Mouse (Mus musculus): ENCODE measurements around the gene Adgrl4. TPM values are rescaled to one million over a fixed set of nuclear protein-coding genes. Genes with fewer than 3 reads are reported as not detected.

Gene Adgrl4
- total RNA-seq (2012; rRNA removed): 0.16 and 0.80 TPM in 2 replicates

DNA sequence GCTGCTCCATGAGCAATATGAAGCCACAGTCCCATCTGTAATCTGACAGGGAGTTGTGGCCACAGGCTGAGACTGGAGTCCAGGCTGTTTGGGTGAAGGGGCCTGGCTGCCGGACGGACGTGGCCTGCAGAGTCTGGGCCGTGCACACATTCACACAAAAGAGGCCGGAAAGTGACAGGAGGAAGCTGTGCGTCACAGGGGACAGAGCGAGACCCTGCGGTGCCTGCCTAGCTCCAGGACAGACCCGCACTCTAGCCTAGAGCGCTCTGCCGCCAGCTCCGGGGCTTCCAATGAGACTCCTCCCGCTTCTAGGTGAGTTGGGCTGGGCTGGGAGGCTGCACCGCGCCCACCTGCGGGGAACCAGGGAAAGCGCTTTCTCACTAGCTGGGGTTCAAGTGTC is at the start of gene Adgrl4:
Gene Adgrl4, plus strand, starts transcription at position 195 of the 400 bp plus-strand sequence.
- no peaks in the 10 kb centered on the region for H3K36me3 ChIP-seq (ENCODE audit: control insufficient read depth, insufficient read depth, low read length, poor library complexity, severe bottlenecking)
- TF ChIP-seq ZC3H11A (IDR thresholded peaks at IDR 0.05; ENCODE audit: borderline replicate concordance, low read depth, low read length) (no peak), MAFK (IDR thresholded peaks at IDR 0.05; ENCODE audit: insufficient read depth, low read depth, low read length) (no peak), CHD2 (IDR thresholded peaks at IDR 0.05; ENCODE audit: low read depth, low read length) (no peak), ZNF384 (IDR thresholded peaks at IDR 0.05; ENCODE audit: low read depth, low read length) (no peak), HCFC1 (IDR thresholded peaks at IDR 0.05; ENCODE audit: borderline replicate concordance, insufficient read depth, low read length) (no peak)
- H3K9me3 ChIP-seq (ENCODE audit: control insufficient read depth, insufficient read depth, low read depth, low read length): no peaks in the 10 kb centered on the region
- peak; percentile 19 for DNase-seq (ENCODE audit: low read depth, low spot score)
- no peaks in the 10 kb centered on the region for H3K4me1 ChIP-seq (ENCODE audit: control insufficient read depth in 2 of 2, insufficient read depth in 2 of 2, low read length in 2 of 2, poor library complexity in 1 of 2)
- no peak within 1 kb of the TSS for H3K27ac ChIP-seq (ENCODE audit: insufficient read depth, low read depth, low read length, poor library complexity, severe bottlenecking)
- in situ Hi-C loops (cut with MboI; ENCODE audit: low sequenced_read_pairs in 2 of 2, unreplicated experiment in 2 of 2): no loop called here
- H3K4me3 ChIP-seq (ENCODE audit: insufficient read depth in 1 of 2, low read depth in 1 of 2, low read length in 2 of 2, poor library complexity in 1 of 2, severe bottlenecking in 1 of 2): peak within 1 kb of the TSS; percentile 26 to 31; a peak in 2 of 4 replicates
- no peak within 1 kb of the TSS; the same call in 1 of the 2 replicates for H3K9ac ChIP-seq (ENCODE audit: insufficient read depth, low read depth, low read length, poor library complexity, severe bottlenecking)

DNA sequence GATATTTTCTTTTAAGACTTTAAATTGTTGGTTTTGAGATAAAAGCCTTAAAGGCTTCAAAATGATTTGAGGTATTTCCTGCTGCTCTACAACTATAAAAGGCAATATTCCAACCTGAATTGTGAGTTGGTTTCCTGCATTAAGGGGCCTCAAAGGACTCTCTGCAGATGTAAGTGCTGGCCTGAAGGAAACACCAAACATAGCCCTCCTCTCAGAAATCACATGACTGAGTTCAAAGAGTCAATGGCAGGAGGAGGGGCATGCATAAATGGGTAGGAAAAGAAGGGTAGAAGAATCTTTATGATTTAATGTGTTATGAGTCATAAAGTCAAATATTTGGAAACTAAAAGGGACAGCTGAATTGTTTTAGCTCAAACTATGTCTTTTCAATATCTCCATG is 46.8 kb upstream of the Adgrl4 start:
- Histone ChIP-seq H3K9ac (ENCODE audit: insufficient read depth, low read depth, low read length, poor library complexity, severe bottlenecking) (no peak overlapping the region), H3K36me3 (ENCODE audit: control insufficient read depth, insufficient read depth, low read length, poor library complexity, severe bottlenecking) (no peaks in the 10 kb centered on the region), H3K4me1 (ENCODE audit: control insufficient read depth in 2 of 2, insufficient read depth in 2 of 2, low read length in 2 of 2, poor library complexity in 1 of 2) (no peaks in the 10 kb centered on the region), H3K9me3 (ENCODE audit: control insufficient read depth, insufficient read depth, low read depth, low read length) (0 out of 2 replicates have a peak, but pooled peaks cover 1% of the 10 kb centered on the region), H3K4me3 (ENCODE audit: insufficient read depth in 1 of 2, low read depth in 1 of 2, low read length in 2 of 2, poor library complexity in 1 of 2, severe bottlenecking in 1 of 2) (no peak overlapping the region), H3K27ac (ENCODE audit: insufficient read depth, low read depth, low read length, poor library complexity, severe bottlenecking) (no peak overlapping the region)
- no peak for DNase-seq (ENCODE audit: low read depth, low spot score)
- TF ChIP-seq ZC3H11A (IDR thresholded peaks at IDR 0.05; ENCODE audit: borderline replicate concordance, low read depth, low read length): no peak
- no peak for TF ChIP-seq MAFK (IDR thresholded peaks at IDR 0.05; ENCODE audit: insufficient read depth, low read depth, low read length)
- no peak for TF ChIP-seq ZNF384 (IDR thresholded peaks at IDR 0.05; ENCODE audit: low read depth, low read length)
- no peak for TF ChIP-seq CHD2 (IDR thresholded peaks at IDR 0.05; ENCODE audit: low read depth, low read length)
- no peak for TF ChIP-seq HCFC1 (IDR thresholded peaks at IDR 0.05; ENCODE audit: borderline replicate concordance, insufficient read depth, low read length)
- in situ Hi-C loops (cut with MboI; ENCODE audit: low sequenced_read_pairs in 2 of 2, unreplicated experiment in 2 of 2): no loop called here

DNA sequence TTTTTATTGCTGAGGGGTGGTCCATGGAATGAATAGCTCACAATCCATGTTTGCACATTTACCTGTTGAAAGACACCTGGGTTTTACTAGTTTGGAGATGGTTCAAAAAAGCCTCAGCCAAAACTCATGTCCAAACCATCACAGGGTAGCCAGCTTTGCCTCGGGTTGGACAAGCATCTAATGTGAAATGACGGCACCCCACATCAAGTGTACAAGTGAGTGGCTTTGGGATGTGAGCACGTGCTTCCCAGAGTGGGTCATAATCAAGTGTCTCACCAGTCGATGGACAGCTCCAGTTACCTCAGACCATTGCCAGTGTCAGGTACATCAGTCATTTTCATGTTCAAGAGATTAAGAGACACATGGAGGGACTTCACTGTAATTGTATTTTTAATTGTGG is 44.8 kb upstream of the Adgrl4 start:
- Histone ChIP-seq H3K4me1 (ENCODE audit: control insufficient read depth in 2 of 2, insufficient read depth in 2 of 2, low read length in 2 of 2, poor library complexity in 1 of 2) (no peaks in the 10 kb centered on the region), H3K9ac (ENCODE audit: insufficient read depth, low read depth, low read length, poor library complexity, severe bottlenecking) (no peak overlapping the region), H3K4me3 (ENCODE audit: insufficient read depth in 1 of 2, low read depth in 1 of 2, low read length in 2 of 2, poor library complexity in 1 of 2, severe bottlenecking in 1 of 2) (no peak overlapping the region), H3K36me3 (ENCODE audit: control insufficient read depth, insufficient read depth, low read length, poor library complexity, severe bottlenecking) (no peaks in the 10 kb centered on the region), H3K9me3 (ENCODE audit: control insufficient read depth, insufficient read depth, low read depth, low read length) (0 out of 2 replicates have a peak, but pooled peaks cover 1% of the 10 kb centered on the region), H3K27ac (ENCODE audit: insufficient read depth, low read depth, low read length, poor library complexity, severe bottlenecking) (no peak overlapping the region)
- no peak for DNase-seq (ENCODE audit: low read depth, low spot score)
- no peak for TF ChIP-seq CHD2 (IDR thresholded peaks at IDR 0.05; ENCODE audit: low read depth, low read length)
- TF ChIP-seq ZC3H11A (IDR thresholded peaks at IDR 0.05; ENCODE audit: borderline replicate concordance, low read depth, low read length): no peak
- no peak for TF ChIP-seq MAFK (IDR thresholded peaks at IDR 0.05; ENCODE audit: insufficient read depth, low read depth, low read length)
- TF ChIP-seq ZNF384 (IDR thresholded peaks at IDR 0.05; ENCODE audit: low read depth, low read length): no peak
- no peak for TF ChIP-seq HCFC1 (IDR thresholded peaks at IDR 0.05; ENCODE audit: borderline replicate concordance, insufficient read depth, low read length)
- in situ Hi-C loops (cut with MboI; ENCODE audit: low sequenced_read_pairs in 2 of 2, unreplicated experiment in 2 of 2): no loop called here

DNA sequence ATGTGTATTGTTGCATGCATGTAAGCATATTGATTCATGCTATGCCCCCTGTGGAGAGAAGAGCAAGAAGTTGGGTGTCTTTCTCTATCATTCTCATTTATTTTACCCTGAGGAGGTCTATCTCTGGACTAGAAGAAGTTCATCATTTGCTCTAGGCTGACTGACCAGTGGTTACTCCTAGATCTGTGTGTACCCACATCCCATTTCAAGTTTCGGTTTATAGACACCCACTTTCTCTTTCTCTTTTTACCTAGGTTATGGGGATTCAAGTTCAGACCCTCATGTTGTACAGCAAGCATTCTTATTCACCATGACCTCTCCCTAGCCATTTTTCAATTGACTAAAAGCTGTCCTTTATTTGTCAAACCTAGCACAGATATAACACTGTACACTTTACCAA is 44.4 kb upstream of the Adgrl4 start:
- H3K9ac ChIP-seq (ENCODE audit: insufficient read depth, low read depth, low read length, poor library complexity, severe bottlenecking): no peak overlapping the region
- no peaks in the 10 kb centered on the region for H3K36me3 ChIP-seq (ENCODE audit: control insufficient read depth, insufficient read depth, low read length, poor library complexity, severe bottlenecking)
- 0 out of 2 replicates have a peak, but pooled peaks cover 1% of the 10 kb centered on the region for H3K9me3 ChIP-seq (ENCODE audit: control insufficient read depth, insufficient read depth, low read depth, low read length)
- no peak overlapping the region for H3K4me3 ChIP-seq (ENCODE audit: insufficient read depth in 1 of 2, low read depth in 1 of 2, low read length in 2 of 2, poor library complexity in 1 of 2, severe bottlenecking in 1 of 2)
- H3K27ac ChIP-seq (ENCODE audit: insufficient read depth, low read depth, low read length, poor library complexity, severe bottlenecking): no peak overlapping the region
- no peaks in the 10 kb centered on the region for H3K4me1 ChIP-seq (ENCODE audit: control insufficient read depth in 2 of 2, insufficient read depth in 2 of 2, low read length in 2 of 2, poor library complexity in 1 of 2)
- TF ChIP-seq HCFC1 (IDR thresholded peaks at IDR 0.05; ENCODE audit: borderline replicate concordance, insufficient read depth, low read length) (no peak), ZNF384 (IDR thresholded peaks at IDR 0.05; ENCODE audit: low read depth, low read length) (no peak), ZC3H11A (IDR thresholded peaks at IDR 0.05; ENCODE audit: borderline replicate concordance, low read depth, low read length) (no peak), MAFK (IDR thresholded peaks at IDR 0.05; ENCODE audit: insufficient read depth, low read depth, low read length) (no peak), CHD2 (IDR thresholded peaks at IDR 0.05; ENCODE audit: low read depth, low read length) (no peak)
- in situ Hi-C loops (cut with MboI; ENCODE audit: low sequenced_read_pairs in 2 of 2, unreplicated experiment in 2 of 2): no loop called here
- no peak for DNase-seq (ENCODE audit: low read depth, low spot score)

DNA sequence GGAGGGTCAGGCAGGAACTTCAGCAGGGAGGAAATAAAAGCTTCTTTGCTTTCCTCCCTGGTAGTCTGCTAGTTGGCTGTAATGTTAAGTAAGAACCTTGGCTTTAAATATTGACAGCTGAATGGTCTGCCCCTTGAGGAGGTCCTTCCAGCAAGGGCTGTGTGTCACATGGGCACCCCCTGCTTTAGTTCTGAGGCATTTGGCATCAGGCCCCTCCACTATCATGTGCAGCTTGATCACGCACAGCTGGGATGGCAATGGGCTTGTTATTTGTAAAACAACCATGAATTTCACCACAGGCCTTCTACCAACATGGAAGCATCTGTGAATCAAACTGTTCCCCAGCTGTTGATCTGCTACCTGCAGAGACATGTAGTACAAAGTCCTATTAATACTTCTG is 38.4 kb upstream of the Adgrl4 start:
- H3K27ac ChIP-seq (ENCODE audit: insufficient read depth, low read depth, low read length, poor library complexity, severe bottlenecking): no peak overlapping the region

More for the DNA sequence above, 38.4 kb upstream of the Adgrl4 start:
- no peak overlapping the region for H3K9ac ChIP-seq (ENCODE audit: insufficient read depth, low read depth, low read length, poor library complexity, severe bottlenecking)
- TF ChIP-seq MAFK (IDR thresholded peaks at IDR 0.05; ENCODE audit: insufficient read depth, low read depth, low read length) (no peak), ZC3H11A (IDR thresholded peaks at IDR 0.05; ENCODE audit: borderline replicate concordance, low read depth, low read length) (no peak), HCFC1 (IDR thresholded peaks at IDR 0.05; ENCODE audit: borderline replicate concordance, insufficient read depth, low read length) (no peak), CHD2 (IDR thresholded peaks at IDR 0.05; ENCODE audit: low read depth, low read length) (no peak), ZNF384 (IDR thresholded peaks at IDR 0.05; ENCODE audit: low read depth, low read length) (no peak)
- DNase-seq (ENCODE audit: low read depth, low spot score): no peak
- no peaks in the 10 kb centered on the region for H3K4me1 ChIP-seq (ENCODE audit: control insufficient read depth in 2 of 2, insufficient read depth in 2 of 2, low read length in 2 of 2, poor library complexity in 1 of 2)
- in situ Hi-C loops (cut with MboI; ENCODE audit: low sequenced_read_pairs in 2 of 2, unreplicated experiment in 2 of 2): no loop called here
- no peaks in the 10 kb centered on the region for H3K36me3 ChIP-seq (ENCODE audit: control insufficient read depth, insufficient read depth, low read length, poor library complexity, severe bottlenecking)
- no peaks in the 10 kb centered on the region for H3K9me3 ChIP-seq (ENCODE audit: control insufficient read depth, insufficient read depth, low read depth, low read length)
- no peak overlapping the region for H3K4me3 ChIP-seq (ENCODE audit: insufficient read depth in 1 of 2, low read depth in 1 of 2, low read length in 2 of 2, poor library complexity in 1 of 2, severe bottlenecking in 1 of 2)
